Mouse (Mus musculus) limb, embryonic 11.5 days (tissue): Measurements from ENCODE around the gene Adra1d. TPM values are rescaled to one million over a fixed set of nuclear protein-coding genes. Genes with fewer than 3 reads are reported as not detected.

Experiments used
- ATAC-seq: fragments of 200-750 bp; cut with Nextera tagmentation; 2 replicates; pipeline ENCODE4 v1.8.0; 2017; ENCODE audit warnings: low read depth; ENCODE audit not compliant: insufficient number of reproducible peaks, low FRiP score, low TSS enrichment
- DNase-seq: peaks from one replicate; pipeline ENCODE4 v3.0.0-alpha.2; 2015; ENCODE audit warnings: low spot score
- H3K27ac ChIP-seq: fragments of 300-500 bp; sonication (generic); replicated peaks from 2 replicates; pipeline ENCODE4 v1.5.1; 2014; ENCODE audit warnings: low read depth, mild to moderate bottlenecking, low read length
- H3K27me3 ChIP-seq: fragments of 300-500 bp; sonication (generic); 2 replicates; pipeline ENCODE4 v1.6.1; 2014; ENCODE audit warnings: mild to moderate bottlenecking, low read length, mixed read lengths; ENCODE audit not compliant: control insufficient read depth, insufficient read depth
- H3K36me3 ChIP-seq: fragments of 300-500 bp; sonication (generic); 2 replicates; pipeline ENCODE4 v1.6.1; 2014; ENCODE audit warnings: mild to moderate bottlenecking, low read length, moderate library complexity, mixed read lengths; ENCODE audit not compliant: control insufficient read depth, insufficient read depth
- H3K4me1 ChIP-seq: fragments of 300-500 bp; sonication (generic); 2 replicates; pipeline ENCODE4 v1.6.1; 2014; ENCODE audit warnings: low read length, mixed read lengths; ENCODE audit not compliant: control insufficient read depth, insufficient read depth
- H3K4me2 ChIP-seq: fragments of 300-500 bp; sonication (generic); 2 replicates; pipeline ENCODE4 v1.6.1; 2014; ENCODE audit warnings: low read depth, mild to moderate bottlenecking, moderate library complexity; ENCODE audit not compliant: severe bottlenecking
- H3K4me3 ChIP-seq: fragments of 300-500 bp; sonication (generic); 2 replicates; pipeline ENCODE4 v1.5.1; 2014; ENCODE audit warnings: low read depth, low read length
- H3K9ac ChIP-seq: fragments of 300-500 bp; sonication (generic); 2 replicates; pipeline ENCODE4 v1.6.1; 2014; ENCODE audit warnings: mild to moderate bottlenecking, low read length
- H3K9me3 ChIP-seq: fragments of 300-500 bp; sonication (generic); 2 replicates; pipeline ENCODE4 v1.6.1; 2016; ENCODE audit warnings: low read length; ENCODE audit not compliant: control insufficient read depth
- WGBS: fragments of 180-500 bp; shearing (Covaris S2); extraction: QIAGEN DNeasy Blood & Tissue Kit; methylation state at CpG from one replicate; pipeline ENCODE4 v1.1.7; 2014; 5-methylcytosine and 5-hydroxymethylcytosine counted together
- polyA plus RNA-seq: library from polyadenylated mRNA; unstranded; fragments of >200 nt; fragmentation: Nextera tagmentation; extraction: Ambion mirVana; gene quantifications from 2 replicates; pipeline ENCODE4 v1.2.1, GENCODE M21; 2014

Gene Adra1d
- polyA plus RNA-seq, 1 experiment from 2014 or later, result not detected

DNA sequence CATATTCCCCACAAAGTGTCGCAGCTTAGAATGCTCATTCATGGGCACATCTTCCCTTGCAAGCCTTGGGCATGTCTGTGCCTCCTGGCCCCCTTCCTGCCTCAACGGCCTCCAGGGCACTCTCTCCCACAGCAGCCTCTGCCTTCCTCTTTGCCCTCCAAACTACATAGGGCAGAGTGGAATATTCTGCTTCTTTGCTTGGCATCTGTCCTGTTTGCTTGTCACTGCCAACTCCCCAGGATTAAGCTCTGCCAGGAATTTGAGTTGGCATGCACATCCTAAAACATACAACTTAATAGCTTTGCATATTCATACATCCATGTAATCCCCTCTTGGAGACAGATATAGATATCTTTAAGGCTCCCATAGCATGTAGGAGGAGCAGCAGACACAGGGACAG is 4.2 kb downstream of the Adra1d start:
- Histone ChIP-seq H3K36me3 (no peaks in the 10 kb centered on the region), H3K27ac (no peak overlapping the region), H3K4me2 (no peak overlapping the region), H3K4me1 (0 out of 2 replicates have a peak, but pooled peaks cover 2% of the 10 kb centered on the region), H3K9me3 (no peaks in the 10 kb centered on the region), H3K4me3 (no peak overlapping the region), H3K27me3 (peaks cover 49% of the 10 kb centered on the region), H3K9ac (no peak overlapping the region)
- ATAC-seq, result no peak
- WGBS, result 85% methylated on average over 2 of the region's 2 CpGs
- DNase-seq, result no peak

DNA sequence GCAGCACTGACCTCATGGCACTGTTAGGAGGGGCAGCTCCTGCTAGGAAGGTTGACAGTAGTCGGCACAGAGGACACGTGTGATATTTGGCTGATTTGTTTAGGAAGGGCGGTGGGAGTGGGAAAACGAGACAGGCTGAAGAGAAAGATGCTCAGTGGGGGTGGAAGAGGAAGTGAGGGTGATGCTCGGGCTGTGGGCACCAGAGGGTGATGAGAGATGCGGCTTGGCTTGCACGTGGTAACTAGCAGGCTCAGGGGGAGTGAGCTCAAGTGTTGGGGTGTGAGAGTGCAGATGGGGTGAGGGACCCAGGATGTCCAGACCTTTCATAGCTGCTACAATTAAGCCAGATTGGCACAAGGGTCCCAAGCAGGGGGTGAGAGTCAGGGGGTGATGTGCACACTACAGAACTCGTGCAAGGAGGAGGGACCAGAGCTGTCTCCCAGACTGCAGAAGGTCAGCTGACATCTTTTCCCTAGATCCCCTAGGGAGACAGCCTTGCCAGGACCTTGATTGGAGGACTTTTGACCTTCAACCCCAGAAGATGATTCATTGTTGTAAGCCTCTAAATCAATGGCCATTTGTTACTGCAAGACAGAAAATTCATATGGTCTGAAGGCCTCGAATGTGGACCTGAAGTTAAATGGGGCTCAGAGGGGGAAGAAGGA is 9.2 kb downstream of the Adra1d start:
- Histone ChIP-seq H3K9me3 (no peaks in the 10 kb centered on the region), H3K27me3 (peaks cover 24% of the 10 kb centered on the region), H3K4me3 (no peak overlapping the region), H3K27ac (no peak overlapping the region), H3K36me3 (no peaks in the 10 kb centered on the region), H3K4me1 (no peaks in the 10 kb centered on the region), H3K9ac (no peak overlapping the region), H3K4me2 (no peak overlapping the region)
- ATAC-seq, result no peak
- 30% methylated on average over 9 of the region's 9 CpGs for WGBS
- no peak for DNase-seq

DNA sequence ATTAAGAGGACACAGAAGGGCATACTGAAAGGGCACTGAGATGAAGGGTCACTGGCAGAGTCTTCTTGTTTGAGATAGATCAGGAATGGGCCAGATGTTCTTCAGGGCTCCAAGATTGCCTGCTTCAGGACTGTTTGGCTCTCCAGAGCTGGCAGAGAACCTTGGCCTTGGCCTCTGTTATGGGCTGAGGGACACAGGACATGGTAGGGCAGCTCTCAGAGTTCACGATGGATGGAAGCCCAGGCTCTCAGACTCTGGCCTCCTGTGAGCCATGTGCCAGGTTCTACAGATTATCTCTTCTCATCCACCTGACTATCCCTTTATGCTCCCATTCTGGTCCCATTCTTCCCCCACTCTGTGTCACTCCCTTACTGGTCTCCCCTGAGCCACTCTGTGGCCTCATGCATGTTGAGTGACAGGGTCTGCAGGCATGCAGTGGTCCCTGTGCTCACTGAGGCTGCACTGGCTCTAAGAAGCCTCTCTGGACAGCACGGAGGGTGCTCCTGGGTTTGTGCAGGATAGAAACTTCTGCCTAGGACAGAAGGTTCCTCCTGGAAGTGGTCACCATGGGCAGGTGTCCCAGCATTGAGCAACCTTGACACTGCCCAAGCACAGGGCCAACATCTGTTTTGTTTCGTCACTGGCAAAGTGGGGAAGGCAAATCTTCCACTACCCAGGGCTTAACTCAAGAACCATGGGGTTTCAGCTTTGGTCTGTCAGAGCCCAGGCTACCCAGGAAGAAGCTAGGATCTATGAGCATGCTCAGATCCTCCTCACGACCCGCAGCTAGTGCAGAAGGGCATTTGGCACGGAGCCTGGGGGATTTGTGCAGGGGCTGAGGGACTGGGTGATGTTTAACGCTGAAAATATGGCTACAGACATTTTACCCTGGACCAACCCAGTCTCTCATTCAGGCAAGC is 10.1 kb downstream of the Adra1d start:
- 63% methylated on average over 7 of the region's 7 CpGs for WGBS
- no peak for DNase-seq
- H3K27ac ChIP-seq, result no peak overlapping the region
- no peak overlapping the region for H3K4me2 ChIP-seq
- H3K36me3 ChIP-seq, result no peaks in the 10 kb centered on the region
- no peak for ATAC-seq
- H3K9ac ChIP-seq, result no peak overlapping the region
- no peaks in the 10 kb centered on the region for H3K9me3 ChIP-seq
- no peaks in the 10 kb centered on the region for H3K4me1 ChIP-seq
- H3K4me3 ChIP-seq, result no peak overlapping the region
- H3K27me3 ChIP-seq, result peaks cover 30% of the 10 kb centered on the region

DNA sequence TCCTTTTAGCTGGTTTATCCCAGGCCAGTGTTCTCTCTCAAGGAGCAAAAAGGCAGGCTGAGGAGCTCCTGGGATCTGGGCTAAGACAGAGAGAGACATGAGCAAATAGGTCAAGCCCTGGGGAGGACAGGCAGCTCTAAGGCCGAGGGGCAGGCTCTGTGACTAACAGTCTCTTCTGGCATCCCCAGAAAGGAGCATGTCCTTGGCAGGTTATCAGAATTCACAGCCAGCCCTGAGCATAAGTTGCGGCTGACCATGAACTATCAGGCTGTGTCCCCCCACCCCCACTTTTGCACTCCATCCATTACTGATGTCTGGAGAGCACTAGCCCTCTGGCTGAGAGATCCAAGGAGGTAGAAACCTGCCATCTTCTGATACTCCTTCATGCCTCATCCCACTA is 11.2 kb downstream of the Adra1d start:
- H3K27ac ChIP-seq, result no peak overlapping the region
- no peaks in the 10 kb centered on the region for H3K9me3 ChIP-seq
- H3K4me2 ChIP-seq, result no peak overlapping the region
- no peak overlapping the region for H3K4me3 ChIP-seq
- no peak for ATAC-seq
- H3K4me1 ChIP-seq, result peaks cover 3% of the 10 kb centered on the region; the same call in 1 of the 2 replicates
- no peak for DNase-seq
- WGBS, result 69% methylated on average over 2 of the region's 2 CpGs
- no peaks in the 10 kb centered on the region for H3K36me3 ChIP-seq
- H3K9ac ChIP-seq, result no peak overlapping the region
- H3K27me3 ChIP-seq, result peaks cover 40% of the 10 kb centered on the region

DNA sequence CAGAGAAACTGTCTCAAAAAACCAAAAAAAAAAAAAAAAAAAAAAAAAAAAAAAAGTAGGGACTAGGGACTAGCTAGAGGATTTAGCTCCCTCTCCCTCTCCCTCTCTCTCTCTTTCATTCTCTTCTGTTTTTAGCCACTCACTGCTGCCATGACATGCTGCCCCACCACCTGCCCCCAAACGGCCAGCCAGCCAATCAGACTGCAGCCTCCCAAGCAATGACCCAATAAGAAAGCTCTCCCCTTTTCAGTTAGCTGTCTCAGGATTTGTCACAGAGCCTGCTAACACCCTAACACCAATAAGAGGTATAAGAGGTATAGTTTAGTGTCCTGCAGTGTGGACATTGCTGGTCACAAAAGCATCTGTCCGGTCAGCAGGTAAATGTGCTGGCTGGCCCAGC is 11.6 kb downstream of the Adra1d start:
- Histone ChIP-seq H3K4me1 (peaks cover 3% of the 10 kb centered on the region; the same call in 1 of the 2 replicates), H3K27me3 (peaks cover 44% of the 10 kb centered on the region)

DNA sequence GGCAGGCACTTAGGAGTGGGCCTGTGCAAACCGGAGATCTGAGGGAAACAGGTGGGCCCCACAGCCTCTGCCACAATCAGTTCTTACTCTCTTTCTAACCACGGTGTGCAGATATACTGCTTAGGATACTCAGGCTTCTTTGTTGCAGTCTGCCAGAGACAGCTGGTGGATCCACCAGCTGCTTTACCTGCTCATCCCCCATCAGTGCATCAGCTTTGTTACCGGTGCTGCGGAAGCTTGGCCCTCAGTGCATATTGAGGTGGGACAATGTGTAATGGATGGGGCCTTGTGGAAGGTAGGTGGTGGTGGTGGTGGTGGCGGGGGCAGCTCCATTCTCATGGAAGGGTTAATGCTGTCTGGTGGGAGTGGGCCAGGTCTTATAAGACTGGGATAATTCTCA is 13.0 kb downstream of the Adra1d start:
- Histone ChIP-seq H3K36me3 (no peaks in the 10 kb centered on the region), H3K4me3 (no peak overlapping the region), H3K27ac (no peak overlapping the region), H3K9ac (no peak overlapping the region), H3K4me1 (peaks cover 3% of the 10 kb centered on the region; the same call in 1 of the 2 replicates), H3K4me2 (no peak overlapping the region), H3K9me3 (no peaks in the 10 kb centered on the region), H3K27me3 (peaks cover 44% of the 10 kb centered on the region)
- no peak for DNase-seq
- no peak for ATAC-seq
- WGBS, result 92% methylated on average over 5 of the region's 5 CpGs

More for the DNA sequence above, 11.6 kb downstream of the Adra1d start:
- WGBS, result 65% methylated on average over 2 of the region's 2 CpGs
- no peak for DNase-seq
- H3K9ac ChIP-seq, result no peak overlapping the region
- no peaks in the 10 kb centered on the region for H3K36me3 ChIP-seq
- no peaks in the 10 kb centered on the region for H3K9me3 ChIP-seq
- ATAC-seq, result no peak
- H3K4me2 ChIP-seq, result no peak overlapping the region
- H3K27ac ChIP-seq, result no peak overlapping the region
- no peak overlapping the region for H3K4me3 ChIP-seq

DNA sequence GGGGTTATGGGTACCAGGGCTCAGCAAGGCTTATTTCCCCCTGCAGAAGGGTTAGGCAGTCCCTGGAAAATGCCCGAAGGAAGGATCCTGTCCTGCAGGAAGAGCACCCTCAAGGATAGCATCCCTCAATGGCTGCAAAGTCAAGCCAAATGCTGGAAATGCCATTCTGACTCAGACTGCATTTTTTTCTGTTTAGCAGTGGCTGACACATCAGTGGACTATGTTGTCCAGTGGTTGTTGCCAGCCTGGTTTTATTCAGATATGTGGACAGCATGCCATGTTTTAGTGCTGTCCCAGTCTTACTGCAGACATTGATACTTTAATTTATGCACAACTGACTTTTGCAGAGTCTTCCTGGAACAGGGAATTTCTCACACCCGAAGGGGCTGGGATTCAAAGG is 13.8 kb downstream of the Adra1d start:
- Histone ChIP-seq H3K36me3 (no peaks in the 10 kb centered on the region), H3K4me2 (no peak overlapping the region), H3K4me3 (no peak overlapping the region), H3K9me3 (no peaks in the 10 kb centered on the region), H3K9ac (no peak overlapping the region), H3K4me1 (peaks cover 3% of the 10 kb centered on the region; the same call in 1 of the 2 replicates), H3K27ac (no peak overlapping the region), H3K27me3 (peaks cover 44% of the 10 kb centered on the region)
- WGBS, result 79% methylated on average over 2 of the region's 2 CpGs
- DNase-seq, result no peak
- no peak for ATAC-seq

DNA sequence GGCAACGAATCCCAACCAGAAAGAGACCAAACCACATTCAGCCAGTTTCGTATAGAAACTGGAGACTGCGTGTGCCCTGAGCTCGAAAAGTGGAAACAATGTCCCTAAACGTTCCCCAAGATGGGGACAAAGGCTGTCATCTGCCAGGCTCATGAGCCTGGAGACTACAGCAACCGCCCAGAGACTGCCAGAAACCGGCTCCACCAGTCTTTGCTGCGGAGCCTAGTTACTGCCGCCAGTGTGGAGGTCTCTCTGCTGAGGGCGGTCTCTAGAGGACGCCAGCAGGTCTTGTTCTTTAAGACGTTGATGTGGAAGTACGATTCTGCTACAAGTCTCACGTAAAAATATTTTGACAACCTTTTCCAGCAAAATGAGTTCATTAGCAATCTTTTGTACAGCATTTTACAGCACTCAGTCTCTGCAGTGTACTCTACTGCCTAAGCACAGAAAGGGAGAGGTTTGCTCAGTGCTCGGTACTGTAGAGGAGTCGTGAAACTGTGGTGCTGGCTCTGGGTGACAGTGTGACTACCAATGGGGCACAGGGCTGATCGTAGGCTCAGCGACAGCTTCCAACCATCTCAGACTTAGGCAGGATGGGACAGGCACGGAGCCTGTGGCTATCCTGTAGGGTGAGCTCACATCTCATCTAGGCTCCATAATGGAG is 15.2 kb downstream of the Adra1d start:
- peaks cover 42% of the 10 kb centered on the region for H3K27me3 ChIP-seq
- 8% methylated on average over 19 of the region's 19 CpGs for WGBS
- H3K9me3 ChIP-seq, result no peaks in the 10 kb centered on the region
- H3K9ac ChIP-seq, result no peak overlapping the region
- ATAC-seq, result no peak
- H3K4me1 ChIP-seq, result peaks cover 3% of the 10 kb centered on the region; the same call in 1 of the 2 replicates
- H3K27ac ChIP-seq, result no peak overlapping the region
- no peak overlapping the region for H3K4me3 ChIP-seq
- peak; percentile 57 for DNase-seq
- peak overlapping the region; percentile 48; the same call in 1 of the 2 replicates for H3K4me2 ChIP-seq
- H3K36me3 ChIP-seq, result no peaks in the 10 kb centered on the region
